Mouse (Mus musculus): ENCODE results near the gene Cpne5. TPM values are rescaled to one million over a fixed set of nuclear protein-coding genes. Genes with fewer than 3 reads are reported as not detected.
A peak's percentile ranks its signal among the peaks of the same experiment; 100 is the strongest.

Gene Cpne5
- polyA plus RNA-seq, 1 experiment = 42.2 TPM

DNA sequence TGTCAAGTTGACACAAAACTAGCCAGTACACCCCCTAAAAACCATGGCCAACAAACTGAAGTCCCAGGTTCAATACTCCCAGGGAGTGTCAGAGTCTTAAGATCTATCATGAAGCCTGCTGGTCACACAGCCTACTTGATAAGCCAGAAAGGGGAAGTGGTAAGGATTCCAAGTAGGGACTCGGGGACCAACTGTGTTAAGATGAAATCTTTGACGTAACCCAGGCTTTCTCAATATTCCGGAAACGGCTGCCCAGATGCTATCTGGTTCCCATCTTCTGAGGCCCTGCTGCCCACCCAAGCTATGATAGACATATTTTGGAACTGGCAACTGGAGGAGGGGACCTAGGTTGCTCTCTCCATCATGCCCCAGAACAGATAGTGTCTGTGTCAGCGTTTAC lies 126.6 kb downstream of the Cpne5 start:
- peak; percentile 93 for TF ChIP-seq GATA1 (IDR thresholded peaks at IDR 0.05; ENCODE audit: low read length)

Other genes starting within 250 kb of the Cpne5 start
- 87.0 and 98.7 TPM in 2 replicates for gene Stk38, start 230.2 kb downstream of the Cpne5 start, polyA plus RNA-seq (2012)
- 12.2 and 231 TPM in 2 replicates for gene Srsf3, start 205.5 kb downstream of the Cpne5 start, polyA plus RNA-seq (2012)
- gene Cdkn1a, start 147.2 kb downstream of the Cpne5 start, polyA plus RNA-seq (2012) = 65.3 and 74.2 TPM in 2 replicates
- 0.97 and 1.0 TPM in 2 replicates for gene Rab44, start 124.0 kb downstream of the Cpne5 start, polyA plus RNA-seq (2012)
- gene Ppil1, start 26.0 kb upstream of the Cpne5 start, polyA plus RNA-seq (2012) = 70.6 and 93.2 TPM in 2 replicates
- 18.0 and 32.8 TPM in 2 replicates for gene BC004004, start 30.6 kb upstream of the Cpne5 start, polyA plus RNA-seq (2012)
- gene Pi16, start 79.5 kb upstream of the Cpne5 start, polyA plus RNA-seq (2012) = 3.1 and 3.4 TPM in 2 replicates
- 151 and 182 TPM in 2 replicates for gene Mtch1, start 109.8 kb upstream of the Cpne5 start, polyA plus RNA-seq (2012)
- 0.39 TPM in 1 of 2 replicates, not detected in the other for gene Fgd2, start 122.7 kb upstream of the Cpne5 start, polyA plus RNA-seq (2012)

All from G1E-ER4 (cell line).